Mouse (Mus musculus) fibroblast of lung, adult 2 months (primary cell): ENCODE data around the gene Fam19a3.

Source experiments
- DNase-seq: peaks from one replicate; pipeline ENCODE4 v3.0.0-alpha.2; 2011; ENCODE audit warnings: low read depth

Fam19a3 gene

GRCm38 (mm10) chr3:104792360-104793270 is 11.0 kb upstream of the Fam19a3 start:
- no peak for DNase-seq

- DNase-seq, result no peak
These were observed 10.0 kb upstream of the Fam19a3 start for GRCm38 (mm10) chr3:104791671-104792070.

GRCm38 (mm10) chr3:104791017-104791416 is 9.4 kb upstream of the Fam19a3 start:
- no peak for DNase-seq

- DNase-seq, result peak; percentile 89
These were observed 8.8 kb upstream of the Fam19a3 start for GRCm38 (mm10) chr3:104790401-104790937.

GRCm38 (mm10) chr3:104789822-104790221 is 8.2 kb upstream of the Fam19a3 start:
- no peak for DNase-seq

GRCm38 (mm10) chr3:104789312-104789605 is 7.6 kb upstream of the Fam19a3 start:
- DNase-seq, result no peak

- DNase-seq, result peak; percentile 66
These were observed 7.1 kb upstream of the Fam19a3 start for GRCm38 (mm10) chr3:104788561-104789311.

- DNase-seq, result no peak
These were observed 6.4 kb upstream of the Fam19a3 start, which contains the start of gene Rhoc for GRCm38 (mm10) chr3:104788075-104788474. Rhoc (plus strand) TSS chr3:104788375.

- DNase-seq, result no peak
These were observed 3.6 kb upstream of the Fam19a3 start for GRCm38 (mm10) chr3:104785284-104785683.

- DNase-seq, result no peak
These were observed 2.4 kb upstream of the Fam19a3 start for GRCm38 (mm10) chr3:104783971-104784500.

GRCm38 (mm10) chr3:104782061-104782681 is 531 bp upstream of the Fam19a3 start:
- DNase-seq, result no peak

- no peak for DNase-seq
These were observed 849 bp downstream of the Fam19a3 start, which contains the start of gene Ppm1j for GRCm38 (mm10) chr3:104780561-104781420. Ppm1j (plus strand) TSS chr3:104781056.

GRCm38 (mm10) chr3:104779949-104780348 is 1.7 kb downstream of the Fam19a3 start:
- DNase-seq, result no peak

- no peak for DNase-seq
These were observed 4.3 kb downstream of the Fam19a3 start for GRCm38 (mm10) chr3:104777342-104777741.

- no peak for DNase-seq
These were observed 8.3 kb downstream of the Fam19a3 start for GRCm38 (mm10) chr3:104773301-104773700.

- no peak for DNase-seq
These were observed 10.2 kb downstream of the Fam19a3 start for GRCm38 (mm10) chr3:104771460-104771859.

- DNase-seq, result no peak
These were observed 10.7 kb downstream of the Fam19a3 start for GRCm38 (mm10) chr3:104770918-104771317.

- no peak for DNase-seq
These were observed 11.6 kb downstream of the Fam19a3 start for GRCm38 (mm10) chr3:104770035-104770434.

- no peak for DNase-seq
These were observed 12.5 kb downstream of the Fam19a3 start for GRCm38 (mm10) chr3:104769135-104769534.

GRCm38 (mm10) chr3:104767716-104768115 is 13.9 kb downstream of the Fam19a3 start:
- no peak for DNase-seq

- DNase-seq, result no peak
These were observed 14.5 kb downstream of the Fam19a3 start for GRCm38 (mm10) chr3:104767141-104767540.
